Mouse (Mus musculus) MEL (cell line): ENCODE data around the gene Wdr45. TPM values are rescaled to one million over a fixed set of nuclear protein-coding genes. Genes with fewer than 3 reads are reported as not detected.

Experiments
- DNase-seq: peaks from one replicate; pipeline ENCODE4 v3.0.0; 2011; ENCODE audit warnings: low read depth, low spot score
- H3K27ac ChIP-seq: 2 replicates; pipeline ENCODE4 v1.5.1; 2012; ENCODE audit warnings: low read depth, mild to moderate bottlenecking, control low read depth, low read length, moderate library complexity; ENCODE audit not compliant: control insufficient read depth
- H3K27me3 ChIP-seq, 2 experiments: fragments of 150-350 bp in 1 of 2; sonication (generic) in 1 of 2; 2 replicates each; pipeline ENCODE4 v1.6.1; 2012; ENCODE audit warnings: low read length in 2 of 2, mild to moderate bottlenecking in 2 of 2, improper control_type of control experiment in 1 of 2, moderate library complexity in 1 of 2; ENCODE audit not compliant: insufficient read depth in 2 of 2, control insufficient read depth in 1 of 2
- H3K36me3 ChIP-seq, 2 experiments: 2 replicates each; pipeline ENCODE4 v1.6.1; 2012 to 2014; ENCODE audit warnings: low read length in 2 of 2, improper control_type of control experiment in 1 of 2, inconsistent platforms in 1 of 2, mild to moderate bottlenecking in 1 of 2; ENCODE audit not compliant: insufficient read depth in 2 of 2, control insufficient read depth in 1 of 2
- H3K4me1 ChIP-seq, 2 experiments: fragments of 150-350 bp in 1 of 2; sonication (generic) in 1 of 2; 2 replicates each; pipeline ENCODE4 v1.6.1; 2012; ENCODE audit warnings: low read length in 2 of 2, improper control_type of control experiment in 1 of 2, mild to moderate bottlenecking in 1 of 2; ENCODE audit not compliant: insufficient read depth in 2 of 2, control insufficient read depth in 1 of 2
- H3K4me3 ChIP-seq, 2 experiments: fragments of 150-350 bp in 1 of 2; sonication (generic) in 1 of 2; 2 replicates each; pipeline ENCODE4 v1.5.1; 2012; ENCODE audit warnings: low read depth in 2 of 2, low read length in 2 of 2, mild to moderate bottlenecking in 2 of 2, moderate library complexity in 2 of 2, control low read depth in 1 of 2, improper control_type of control experiment in 1 of 2; ENCODE audit not compliant: control insufficient read depth in 1 of 2, insufficient read depth in 1 of 2
- H3K79me2 ChIP-seq: 2 replicates; pipeline ENCODE4 v1.6.1; 2012; ENCODE audit warnings: mild to moderate bottlenecking, low read length, moderate library complexity; ENCODE audit not compliant: control insufficient read depth, poor library complexity, insufficient read depth
- H3K9ac ChIP-seq: 2 replicates; pipeline ENCODE4 v1.6.1; 2012; ENCODE audit warnings: low read depth, mild to moderate bottlenecking, control low read depth, low read length, moderate library complexity; ENCODE audit not compliant: control insufficient read depth, poor library complexity, severe bottlenecking
- H3K9me3 ChIP-seq: fragments of 150-350 bp; sonication (generic); replicated peaks from 2 replicates; pipeline ENCODE4 v1.6.1; 2012; ENCODE audit warnings: mild to moderate bottlenecking, low read length, improper control_type of control experiment, moderate library complexity; ENCODE audit not compliant: insufficient read depth
- CHD1 ChIP-seq: IDR thresholded peaks from 2 replicates; pipeline ENCODE4 v1.6.1; 2012; ENCODE audit warnings: low read depth, mild to moderate bottlenecking, inconsistent platforms, low read length, improper control_type of control experiment
- CHD2 ChIP-seq: IDR thresholded peaks from 2 replicates; pipeline ENCODE4 v1.6.1; 2011; ENCODE audit warnings: low read length, improper control_type of control experiment
- ELF1 ChIP-seq: IDR thresholded peaks from 2 replicates; pipeline ENCODE4 v1.6.1; 2014; ENCODE audit warnings: low read depth, mild to moderate bottlenecking, inconsistent platforms, low read length, improper control_type of control experiment, moderate library complexity
- EP300 ChIP-seq, 2 experiments: IDR thresholded peaks; 2 replicates each; pipeline ENCODE4 v1.6.1; 2011; ENCODE audit warnings: improper control_type of control experiment in 2 of 2, low read length in 2 of 2, low read depth in 1 of 2, mild to moderate bottlenecking in 1 of 2
- ETS1 ChIP-seq: IDR thresholded peaks from 2 replicates; pipeline ENCODE4 v1.6.1; 2012; ENCODE audit warnings: low read depth, mild to moderate bottlenecking, inconsistent platforms, low read length, improper control_type of control experiment, moderate library complexity
- GATA1 ChIP-seq: IDR thresholded peaks from 2 replicates; pipeline ENCODE4 v1.6.1; 2011; ENCODE audit warnings: low read depth, low read length, improper control_type of control experiment
- JUND ChIP-seq: IDR thresholded peaks from 2 replicates; pipeline ENCODE4 v1.6.1; 2011; ENCODE audit warnings: low read depth, mild to moderate bottlenecking, improper control_type of control experiment, low read length
- MAFK ChIP-seq: IDR thresholded peaks from 2 replicates; pipeline ENCODE4 v1.6.1; 2011; ENCODE audit warnings: low read depth, mild to moderate bottlenecking, low read length, improper control_type of control experiment, borderline replicate concordance
- MAX ChIP-seq: IDR thresholded peaks from 2 replicates; pipeline ENCODE4 v1.6.1; 2011; ENCODE audit warnings: low read length, improper control_type of control experiment
- MAZ ChIP-seq: IDR thresholded peaks from 2 replicates; pipeline ENCODE4 v1.6.1; 2012; ENCODE audit warnings: low read depth, mild to moderate bottlenecking, inconsistent platforms, low read length, improper control_type of control experiment
- MYC ChIP-seq: IDR thresholded peaks from 2 replicates; pipeline ENCODE4 v1.6.1; 2011; ENCODE audit warnings: low read depth, mild to moderate bottlenecking, low read length, improper control_type of control experiment, moderate library complexity
- NELFE ChIP-seq: IDR thresholded peaks from 2 replicates; pipeline ENCODE4 v1.6.1; 2011; ENCODE audit warnings: low read depth, low read length, improper control_type of control experiment
- NRF1 ChIP-seq: IDR thresholded peaks from 2 replicates; pipeline ENCODE4 v1.6.1; 2014; ENCODE audit warnings: low read depth, mild to moderate bottlenecking, inconsistent platforms, low read length, improper control_type of control experiment, moderate library complexity; ENCODE audit not compliant: poor library complexity, insufficient read depth, severe bottlenecking
- POLR2A ChIP-seq, 2 experiments: IDR thresholded peaks; 2 replicates each; pipeline ENCODE4 v1.6.1; 2011 to 2012; ENCODE audit warnings: low read length in 2 of 2, mild to moderate bottlenecking in 2 of 2, control low read depth in 1 of 2, improper control_type of control experiment in 1 of 2, low read depth in 1 of 2, moderate library complexity in 1 of 2; ENCODE audit not compliant: control insufficient read depth in 1 of 2, insufficient read depth in 1 of 2, poor library complexity in 1 of 2
- POLR2AphosphoS2 ChIP-seq: IDR thresholded peaks from 2 replicates; pipeline ENCODE4 v1.6.1; 2011; ENCODE audit warnings: low read length, improper control_type of control experiment
- POLR2AphosphoS5 ChIP-seq: IDR thresholded peaks from 2 replicates; pipeline ENCODE4 v1.6.1; 2012; ENCODE audit warnings: low read depth, borderline replicate concordance, mild to moderate bottlenecking, inconsistent platforms, low read length, moderate library complexity, mixed read lengths
- RAD21 ChIP-seq: IDR thresholded peaks from 2 replicates; pipeline ENCODE4 v1.6.1; 2011; ENCODE audit warnings: mild to moderate bottlenecking, low read depth, low read length, improper control_type of control experiment
- RCOR1 ChIP-seq: IDR thresholded peaks from 2 replicates; pipeline ENCODE4 v1.6.1; 2012; ENCODE audit warnings: low read depth, mild to moderate bottlenecking, inconsistent platforms, low read length, improper control_type of control experiment
- SIN3A ChIP-seq: IDR thresholded peaks from 2 replicates; pipeline ENCODE4 v1.6.1; 2012; ENCODE audit warnings: low read length, improper control_type of control experiment, inconsistent platforms
- SMC3 ChIP-seq: IDR thresholded peaks from 2 replicates; pipeline ENCODE4 v1.6.1; 2011; ENCODE audit warnings: low read depth, low read length, improper control_type of control experiment
- TAL1 ChIP-seq: IDR thresholded peaks from 2 replicates; pipeline ENCODE4 v1.6.1; 2012; ENCODE audit warnings: mild to moderate bottlenecking, inconsistent platforms, low read length, moderate library complexity, mixed read lengths
- TBP ChIP-seq: IDR thresholded peaks from 2 replicates; pipeline ENCODE4 v1.8.0; 2011; ENCODE audit warnings: low read depth, low read length, improper control_type of control experiment
- TCF12 ChIP-seq: IDR thresholded peaks from 2 replicates; pipeline ENCODE4 v1.6.1; 2014; ENCODE audit warnings: low read depth, mild to moderate bottlenecking, inconsistent platforms, low read length, improper control_type of control experiment, moderate library complexity
- UBTF ChIP-seq: IDR thresholded peaks from 2 replicates; pipeline ENCODE4 v1.6.1; 2012; ENCODE audit warnings: low read depth, mild to moderate bottlenecking, inconsistent platforms, low read length, improper control_type of control experiment, moderate library complexity, borderline replicate concordance; ENCODE audit not compliant: insufficient read depth
- ZC3H11A ChIP-seq: IDR thresholded peaks from 2 replicates; pipeline ENCODE4 v1.6.1; 2012; ENCODE audit warnings: low read depth, mild to moderate bottlenecking, inconsistent platforms, low read length, improper control_type of control experiment
- polyA plus RNA-seq, 2 experiments: library from polyadenylated mRNA; stranded (reverse) in 1 of 2; unstranded in 1 of 2; fragments of >175 nt in 1 of 2; fragments of >200 nt in 1 of 2; gene quantifications; 2 replicates each; pipeline versions ENCODE4 v1.2.1 to v1.2.4; 2012; ENCODE audit warnings: low replicate concordance in 2 of 2, low read depth in 1 of 2; ENCODE audit not compliant: insufficient read length in 2 of 2, insufficient read depth in 1 of 2, missing spikeins in 1 of 2
- total RNA-seq: library from RNA; depleted of rRNA; stranded (reverse); fragments of 300-350 nt; gene quantifications from 2 replicates; pipeline ENCODE4 v1.2.3, GENCODE M21; 2012

Gene Wdr45
- total and polyA plus RNA-seq, 3 experiments = 13.9 to 36.1 TPM; not detected in 1

- H3K79me2 ChIP-seq = no peaks in the 10 kb centered on the region
- TF ChIP-seq EP300 (IDR thresholded peaks at IDR 0.05; ENCODE audit: low read depth in 1 of 2, low read length in 2 of 2) = peak in 1 of 2 experiments; percentile 30; a peak in 1 of 4 replicates
- TF ChIP-seq ETS1 = 0 out of 2 replicates have a peak, but pooled peaks have one; percentile 38
- no peak for TF ChIP-seq NELFE
- TF ChIP-seq MYC = no peak
- TF ChIP-seq GATA1 = 0 out of 2 replicates have a peak, but pooled peaks have one; percentile 24
- peak; percentile 72; the same call in 1 of the 2 replicates for TF ChIP-seq MAZ
- no peak for TF ChIP-seq NRF1
- no peak for TF ChIP-seq TCF12
- peak; percentile 75 for TF ChIP-seq ELF1
- TF ChIP-seq, all 39 proteins: peak for 5
- Histone ChIP-seq H3K4me1 (peaks cover 16 to 30% of the 10 kb centered on the region in 2 experiments), H3K9me3 (no peaks in the 10 kb centered on the region), H3K27ac (no peak overlapping the region; the same call in 1 of the 2 replicates), H3K27me3 (no peaks in the 10 kb centered on the region), H3K9ac (no peak overlapping the region), H3K36me3 (peaks cover 0 to 14% of the 10 kb centered on the region in 2 experiments; a peak in 2 of 4 replicates), H3K4me3 (no peak overlapping the region)
- peak; percentile 33 for DNase-seq
Observed at GRCm38 (mm10) chrX:7745429-7745828, 31.3 kb downstream of the Wdr45 start.

- H3K9me3 ChIP-seq = no peaks in the 10 kb centered on the region
- H3K79me2 ChIP-seq = no peaks in the 10 kb centered on the region
- H3K27me3 ChIP-seq = no peaks in the 10 kb centered on the region
- no peak within 1 kb of the TSS for H3K27ac ChIP-seq
- peak within 1 kb of the TSS; percentile 71 for H3K9ac ChIP-seq
- peaks cover 0 to 6% of the 10 kb centered on the region in 2 experiments; a peak in 1 of 4 replicates for H3K36me3 ChIP-seq
- H3K4me3 ChIP-seq = peak within 1 kb of the TSS; percentile 71 to 84
- H3K4me1 ChIP-seq = peaks cover 2 to 9% of the 10 kb centered on the region in 2 experiments; a peak in 3 of 4 replicates
- peak; percentile 81 for DNase-seq
- TF ChIP-seq NELFE (peak; percentile 11; the same call in 1 of the 2 replicates), CHD1 (no peak), CHD2 (no peak), POLR2AphosphoS5 (no peak), SIN3A (no peak), TAL1 (no peak), POLR2A (IDR thresholded peaks at IDR 0.05; ENCODE audit: control insufficient read depth in 1 of 2, insufficient read depth in 1 of 2, low read depth in 1 of 2, low read length in 2 of 2, poor library complexity in 1 of 2) (peak in 1 of 2 experiments; percentile 31; a peak in 1 of 4 replicates), GATA1 (no peak), POLR2AphosphoS2 (no peak), EP300 (IDR thresholded peaks at IDR 0.05; ENCODE audit: low read depth in 1 of 2, low read length in 2 of 2) (no peak), RAD21 (no peak), RCOR1 (no peak), MAX (0 out of 2 replicates have a peak, but pooled peaks have one; percentile 9), NRF1 (peak; percentile 81), ZC3H11A (no peak), ELF1 (0 out of 2 replicates have a peak, but pooled peaks have one; percentile 14), MAFK (no peak), TBP (no peak), JUND (no peak), TCF12 (no peak), SMC3 (no peak), UBTF (no peak)
Observed at GRCm38 (mm10) chrX:7750432-7751116, 36.4 kb downstream of the Wdr45 start, which contains the start of gene Ccdc120. TSS of gene Ccdc120 (minus strand) at chrX:7750905.
